Mouse (Mus musculus) midbrain, embryonic 10.5 days (tissue): Measurements from ENCODE around the gene Dock10. TPM values are rescaled to one million over a fixed set of nuclear protein-coding genes. Genes with fewer than 3 reads are reported as not detected.

ENCODE experiments used
- DNase-seq: peaks from one replicate; pipeline ENCODE4 v3.0.0-alpha.2; 2017; ENCODE audit warnings: low spot score
- H3K27ac ChIP-seq: fragments of 300-500 bp; sonication (generic); replicated peaks from 2 replicates; pipeline ENCODE4 v1.5.1; 2016; ENCODE audit warnings: mild to moderate bottlenecking
- H3K27me3 ChIP-seq: fragments of 300-500 bp; sonication (generic); 2 replicates; pipeline ENCODE4 v1.6.1; 2016; ENCODE audit warnings: low read depth, mild to moderate bottlenecking; ENCODE audit not compliant: poor library complexity, severe bottlenecking
- H3K36me3 ChIP-seq: fragments of 300-500 bp; sonication (generic); 2 replicates; pipeline ENCODE4 v1.6.1; 2016; ENCODE audit warnings: mild to moderate bottlenecking, moderate library complexity
- H3K4me1 ChIP-seq: fragments of 300-500 bp; sonication (generic); 2 replicates; pipeline ENCODE4 v1.6.1; 2016
- H3K4me3 ChIP-seq: fragments of 300-500 bp; sonication (generic); 2 replicates; pipeline ENCODE4 v1.5.1; 2016; ENCODE audit warnings: mild to moderate bottlenecking, moderate library complexity
- H3K9me3 ChIP-seq: fragments of 300-500 bp; sonication (generic); replicated peaks from 2 replicates; pipeline ENCODE4 v1.6.1; 2016; ENCODE audit warnings: mild to moderate bottlenecking
- WGBS: fragments of 180-500 bp; shearing (Covaris S2); methylation state at CpG from one replicate; pipeline ENCODE4 v1.1.7; 2016; 5-methylcytosine and 5-hydroxymethylcytosine counted together
- polyA plus RNA-seq: library from polyadenylated mRNA; unstranded; fragments of >200 nt; fragmentation: Nextera tagmentation; extraction: Ambion mirVana; gene quantifications from 2 replicates; pipeline ENCODE4 v1.2.1, GENCODE M21; 2016

The Dock10 gene
- polyA plus RNA-seq, 1 experiment from 2014 or later: 1.9 TPM

DNA sequence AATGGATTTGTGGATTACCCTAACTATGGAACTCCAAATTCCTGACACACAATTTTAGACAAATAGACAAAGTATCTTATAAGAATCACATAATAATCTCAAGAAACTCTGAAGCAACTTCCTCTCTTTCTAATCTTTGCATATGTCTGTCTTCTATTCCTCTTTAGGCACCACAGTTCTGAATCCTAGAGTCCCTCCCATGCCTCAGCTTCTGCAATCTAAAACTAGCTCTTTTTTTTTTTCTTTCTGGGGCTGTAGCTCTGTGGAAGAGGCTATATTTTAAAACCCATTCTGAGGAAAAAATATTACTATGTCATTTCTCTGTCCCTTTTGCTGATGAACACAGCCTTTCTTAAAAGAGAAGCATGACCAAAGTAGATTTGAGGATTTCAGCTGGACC, 92.6 kb downstream of the Dock10 start:
- no peak overlapping the region for H3K4me3 ChIP-seq
- no peaks in the 10 kb centered on the region for H3K36me3 ChIP-seq
- H3K27me3 ChIP-seq: no peaks in the 10 kb centered on the region
- DNase-seq: no peak
- H3K27ac ChIP-seq: no peak overlapping the region
- H3K4me1 ChIP-seq: no peaks in the 10 kb centered on the region
- H3K9me3 ChIP-seq: no peaks in the 10 kb centered on the region

DNA sequence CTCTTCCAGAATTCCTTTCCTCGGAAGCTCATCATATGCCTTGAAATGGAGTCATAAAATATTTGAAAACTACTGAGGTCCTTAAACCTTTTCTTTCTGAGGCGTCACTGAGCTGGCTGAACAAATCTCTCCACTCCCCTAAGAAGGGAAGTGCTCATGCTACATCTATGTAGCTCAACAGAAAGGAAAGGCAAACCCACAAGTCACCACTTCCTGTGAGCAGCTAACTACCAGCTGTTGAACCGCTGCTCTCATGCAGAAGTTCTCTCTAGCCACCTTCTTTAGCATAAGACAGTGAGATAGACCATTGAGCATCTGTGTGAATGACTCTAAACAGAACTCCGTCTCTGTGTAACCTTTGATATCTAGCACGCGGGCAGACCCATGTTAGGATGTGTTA, 93.2 kb downstream of the Dock10 start:
- WGBS: 94% methylated on average over 6 of the region's 6 CpGs
- no peak for DNase-seq
- Histone ChIP-seq H3K4me3 (no peak overlapping the region), H3K36me3 (no peaks in the 10 kb centered on the region), H3K27ac (no peak overlapping the region), H3K9me3 (no peaks in the 10 kb centered on the region), H3K4me1 (no peaks in the 10 kb centered on the region), H3K27me3 (no peaks in the 10 kb centered on the region)

DNA sequence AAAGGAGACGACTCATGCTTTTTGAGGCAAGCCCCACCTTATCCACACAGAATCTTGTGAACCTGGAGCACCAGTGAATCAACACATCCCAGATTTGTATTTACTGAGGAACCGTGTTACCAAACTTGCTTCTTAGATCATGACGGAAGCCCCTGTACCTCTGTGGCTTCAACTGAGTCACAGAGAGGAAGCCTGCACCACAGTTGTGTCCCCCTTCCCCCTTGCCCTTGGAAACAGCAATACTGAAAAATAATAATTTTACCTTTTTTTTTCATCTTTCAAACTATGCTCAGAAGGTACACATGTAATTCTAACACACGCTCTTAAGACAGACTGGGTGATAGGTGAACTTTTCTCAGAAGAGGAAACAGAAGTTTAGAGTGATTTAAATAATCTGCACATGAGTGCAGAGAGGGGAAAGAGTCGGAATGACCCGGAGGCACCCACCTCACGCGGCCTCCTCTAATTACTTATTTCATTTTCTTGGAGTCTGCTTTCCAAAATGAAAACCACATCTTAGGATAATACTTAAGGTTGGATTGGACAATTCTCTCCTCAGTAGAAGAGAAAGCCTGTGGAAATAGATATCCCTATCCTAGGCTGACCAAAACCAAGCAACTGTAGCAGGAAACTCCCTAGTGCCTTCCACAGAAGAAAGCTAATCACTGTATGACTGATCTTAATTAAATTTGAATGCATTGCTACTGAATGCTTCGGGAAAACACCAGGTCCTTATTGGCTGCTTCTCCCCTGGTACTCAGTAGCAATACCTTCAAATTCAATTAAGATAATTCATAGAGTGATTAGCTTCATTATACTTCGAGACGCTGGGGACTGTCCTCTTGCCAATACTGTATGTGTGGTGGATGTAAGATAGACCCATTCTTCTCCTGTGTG, 96.6 kb downstream of the Dock10 start:
- Histone ChIP-seq H3K4me3 (no peak overlapping the region), H3K36me3 (no peaks in the 10 kb centered on the region), H3K9me3 (no peaks in the 10 kb centered on the region), H3K27ac (no peak overlapping the region), H3K4me1 (no peaks in the 10 kb centered on the region), H3K27me3 (no peaks in the 10 kb centered on the region)
- DNase-seq: no peak
- 86% methylated on average over 11 of the region's 11 CpGs for WGBS

DNA sequence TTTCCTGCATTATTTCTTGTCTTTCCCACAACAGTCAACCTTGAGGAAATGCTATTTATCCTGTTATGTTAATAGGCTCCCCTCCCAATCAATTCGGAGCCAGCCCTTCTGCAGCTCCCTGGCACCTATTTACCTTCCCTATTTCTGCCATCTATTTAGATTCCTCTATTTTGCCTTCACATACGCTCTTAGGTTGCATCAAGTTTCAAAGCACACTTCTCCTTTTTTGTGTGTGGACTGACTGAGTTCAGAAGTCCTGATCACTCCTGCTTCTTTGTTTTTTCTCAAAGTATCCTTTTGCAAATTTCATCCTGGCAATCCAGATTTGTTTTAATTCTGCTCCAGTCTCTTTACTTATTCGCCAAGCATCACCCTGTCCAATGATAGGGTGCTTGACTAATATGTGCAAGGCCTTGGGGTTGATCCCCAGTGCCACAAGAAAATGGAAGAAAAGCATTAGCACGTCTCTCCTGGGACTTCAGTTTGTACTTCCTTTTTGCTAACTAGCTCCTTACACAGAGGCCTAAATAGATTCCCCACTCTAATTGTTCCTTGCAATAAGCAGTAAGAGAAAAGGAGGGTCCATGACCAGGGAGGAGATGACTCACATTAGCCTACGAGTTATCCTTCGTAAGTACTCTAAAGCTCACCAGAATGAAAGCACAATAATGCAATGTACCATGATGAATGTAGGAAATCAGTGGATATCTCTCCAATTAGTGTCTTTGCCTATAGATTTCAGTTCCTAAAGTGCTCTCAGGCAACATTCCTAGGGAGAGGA, 98.7 kb downstream of the Dock10 start:
- WGBS: 81% methylated on average over 6 of the region's 6 CpGs
- no peak overlapping the region for H3K27ac ChIP-seq
- no peak for DNase-seq

DNA sequence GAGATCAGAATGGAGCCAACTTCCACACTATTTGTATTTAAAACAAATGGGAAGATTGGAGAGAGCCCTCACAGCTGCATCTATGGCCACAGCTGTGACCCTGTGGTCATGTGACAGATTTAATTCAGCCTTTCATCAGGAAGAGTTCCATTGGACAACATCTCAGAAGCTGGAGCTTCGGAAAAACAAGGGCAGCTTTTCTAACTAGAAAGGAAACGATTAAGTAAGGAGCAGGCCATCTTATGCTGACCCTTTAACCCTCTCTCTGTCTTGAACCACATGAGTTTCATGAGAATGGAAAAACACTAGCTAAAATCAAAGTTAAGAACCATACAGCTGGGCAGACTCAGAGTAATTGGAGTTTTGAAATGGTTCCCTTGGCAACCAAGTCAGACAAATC, 101.9 kb downstream of the Dock10 start:
- Histone ChIP-seq H3K36me3 (no peaks in the 10 kb centered on the region), H3K4me3 (no peak overlapping the region), H3K27me3 (no peaks in the 10 kb centered on the region), H3K4me1 (no peaks in the 10 kb centered on the region), H3K27ac (no peak overlapping the region), H3K9me3 (no peaks in the 10 kb centered on the region)
- WGBS: 60% methylated on average over 2 of the region's 2 CpGs
- DNase-seq: no peak

More for the DNA sequence above, 98.7 kb downstream of the Dock10 start:
- Histone ChIP-seq H3K36me3 (no peaks in the 10 kb centered on the region), H3K27me3 (no peaks in the 10 kb centered on the region), H3K4me3 (no peak overlapping the region), H3K9me3 (no peaks in the 10 kb centered on the region), H3K4me1 (no peaks in the 10 kb centered on the region)

DNA sequence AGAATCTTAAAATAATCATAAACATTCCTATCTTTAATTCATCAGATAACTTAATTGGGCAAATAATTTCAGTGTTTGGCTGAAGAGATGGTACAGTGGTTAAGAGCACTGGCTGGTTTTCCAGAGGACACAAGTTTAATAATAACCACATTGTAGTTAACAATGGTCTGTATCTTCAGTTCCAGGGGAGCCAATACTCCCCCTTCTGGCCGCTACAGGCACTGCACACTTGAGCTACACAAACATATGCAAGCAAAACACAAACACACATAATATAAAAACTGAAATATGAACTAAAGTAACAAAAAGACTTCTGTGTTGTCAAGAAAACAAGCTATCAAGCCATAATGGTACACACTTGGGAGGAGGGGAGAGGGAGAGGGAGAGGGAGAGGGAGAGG, 102.5 kb downstream of the Dock10 start:
- 68% methylated on average over 1 of the region's 1 CpGs for WGBS
- Histone ChIP-seq H3K27me3 (no peaks in the 10 kb centered on the region), H3K4me3 (no peak overlapping the region), H3K27ac (no peak overlapping the region), H3K4me1 (no peaks in the 10 kb centered on the region), H3K36me3 (no peaks in the 10 kb centered on the region), H3K9me3 (no peaks in the 10 kb centered on the region)
- no peak for DNase-seq

DNA sequence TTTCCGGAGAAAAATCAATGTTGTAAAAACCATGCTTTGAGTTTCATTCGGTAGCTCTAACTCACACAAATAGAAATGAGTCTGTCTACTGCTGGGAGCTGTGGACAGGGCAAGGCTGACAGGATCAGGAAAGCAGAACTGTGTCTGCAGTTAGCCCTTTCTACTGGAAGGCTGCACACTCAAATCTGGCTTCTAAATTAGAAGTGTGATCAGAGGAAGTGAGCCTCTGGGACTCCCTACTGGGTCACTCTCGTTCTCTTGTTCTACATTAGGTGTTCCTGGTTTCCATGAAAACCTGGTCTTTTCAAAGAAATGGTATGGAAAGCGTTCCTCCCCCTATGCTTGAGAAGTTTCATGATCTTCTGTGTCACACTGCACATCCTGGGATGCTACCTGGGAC, 103.1 kb downstream of the Dock10 start:
- H3K4me3 ChIP-seq: no peak overlapping the region
- no peaks in the 10 kb centered on the region for H3K36me3 ChIP-seq
- H3K9me3 ChIP-seq: no peaks in the 10 kb centered on the region
- no peaks in the 10 kb centered on the region for H3K27me3 ChIP-seq
- 86% methylated on average over 4 of the region's 4 CpGs for WGBS
- no peak for DNase-seq
- no peaks in the 10 kb centered on the region for H3K4me1 ChIP-seq
- H3K27ac ChIP-seq: no peak overlapping the region

DNA sequence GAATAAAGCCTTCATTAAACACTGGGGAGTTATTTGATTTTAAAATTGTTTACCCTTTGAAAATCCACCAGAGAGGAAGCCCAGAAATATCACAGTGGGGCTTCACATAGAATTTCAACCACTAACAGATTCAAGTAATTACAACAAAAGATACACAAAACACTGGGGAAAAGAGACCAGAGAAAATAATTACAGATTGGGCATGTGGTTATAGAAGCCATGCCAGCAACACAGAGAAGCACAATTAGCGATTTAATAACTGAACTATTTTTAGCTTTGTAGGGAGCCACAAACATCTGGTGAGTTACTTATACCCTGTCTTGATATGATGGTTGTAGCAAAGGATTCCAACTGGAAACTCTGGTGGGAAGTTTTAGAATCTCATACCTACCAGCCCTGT, 104.2 kb downstream of the Dock10 start:
- Histone ChIP-seq H3K36me3 (no peaks in the 10 kb centered on the region), H3K9me3 (no peaks in the 10 kb centered on the region), H3K27ac (no peak overlapping the region), H3K27me3 (no peaks in the 10 kb centered on the region), H3K4me1 (no peaks in the 10 kb centered on the region), H3K4me3 (no peak overlapping the region)
- 89% methylated on average over 1 of the region's 1 CpGs for WGBS
- no peak for DNase-seq

DNA sequence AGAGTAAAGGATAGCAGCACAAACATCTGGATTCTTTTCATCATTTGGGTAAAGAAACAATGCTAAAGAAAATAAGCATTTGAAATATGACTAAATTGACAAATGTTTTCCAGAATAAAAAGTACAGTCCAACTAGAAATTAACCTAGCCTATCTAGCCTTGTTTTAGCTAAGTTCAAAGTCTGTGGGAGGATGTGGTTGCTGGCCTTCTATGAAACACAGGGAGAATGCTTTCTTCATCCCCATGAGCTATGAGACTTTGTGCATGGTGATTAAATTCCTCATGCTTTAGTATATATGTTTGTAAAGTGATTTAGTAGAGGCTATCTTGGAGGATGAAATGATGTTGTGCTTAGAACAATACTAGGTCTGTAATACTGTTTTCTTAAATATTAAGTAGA, 105.5 kb downstream of the Dock10 start:
- H3K27ac ChIP-seq: no peak overlapping the region
- H3K4me1 ChIP-seq: no peaks in the 10 kb centered on the region
- no peak for DNase-seq
- H3K27me3 ChIP-seq: no peaks in the 10 kb centered on the region
- no peak overlapping the region for H3K4me3 ChIP-seq
- H3K36me3 ChIP-seq: no peaks in the 10 kb centered on the region
- no peaks in the 10 kb centered on the region for H3K9me3 ChIP-seq

DNA sequence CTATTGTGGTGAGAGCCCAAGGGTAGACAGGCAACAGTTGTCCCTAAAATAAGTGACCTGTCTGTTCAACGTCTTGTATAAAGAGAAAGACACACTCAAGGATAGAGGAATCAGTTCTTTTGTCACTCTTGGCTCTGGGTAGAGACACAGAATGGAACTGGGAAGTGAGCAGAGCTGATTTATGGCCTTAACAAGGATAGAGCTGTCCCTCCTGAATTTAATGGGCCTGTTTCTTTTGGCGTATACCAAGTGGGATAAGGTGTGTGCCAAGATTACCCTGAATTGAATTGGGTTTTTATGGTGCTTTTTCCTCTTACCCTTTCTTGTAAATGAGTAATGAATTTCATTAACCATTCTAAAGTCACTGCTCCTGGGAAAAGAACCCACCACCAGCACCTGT, 106.2 kb downstream of the Dock10 start:
- 90% methylated on average over 2 of the region's 2 CpGs for WGBS
- Histone ChIP-seq H3K9me3 (no peaks in the 10 kb centered on the region), H3K4me3 (no peak overlapping the region), H3K27ac (no peak overlapping the region), H3K36me3 (no peaks in the 10 kb centered on the region), H3K4me1 (no peaks in the 10 kb centered on the region), H3K27me3 (no peaks in the 10 kb centered on the region)
- DNase-seq: no peak

DNA sequence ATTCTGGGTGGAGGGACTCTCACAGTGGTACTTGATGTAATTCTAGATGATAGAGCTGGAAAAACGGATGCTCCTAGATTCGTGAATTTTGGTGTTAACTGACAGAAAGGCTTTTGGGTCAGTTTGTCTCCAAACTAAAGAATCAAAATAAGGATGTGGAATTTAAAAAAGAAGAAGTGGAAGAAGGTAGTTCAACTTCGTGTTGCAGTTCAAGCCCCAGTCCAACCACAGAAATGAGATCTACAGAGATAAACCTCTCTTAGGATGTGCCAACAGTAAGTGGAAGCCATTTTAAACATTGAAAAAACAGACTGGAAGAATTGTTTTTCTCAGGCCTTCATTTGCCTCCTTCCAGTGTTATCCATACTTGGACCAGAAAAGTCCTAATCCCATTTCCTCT, 111.7 kb downstream of the Dock10 start:
- 84% methylated on average over 3 of the region's 3 CpGs for WGBS
- H3K4me1 ChIP-seq: no peaks in the 10 kb centered on the region
- no peak for DNase-seq

DNA sequence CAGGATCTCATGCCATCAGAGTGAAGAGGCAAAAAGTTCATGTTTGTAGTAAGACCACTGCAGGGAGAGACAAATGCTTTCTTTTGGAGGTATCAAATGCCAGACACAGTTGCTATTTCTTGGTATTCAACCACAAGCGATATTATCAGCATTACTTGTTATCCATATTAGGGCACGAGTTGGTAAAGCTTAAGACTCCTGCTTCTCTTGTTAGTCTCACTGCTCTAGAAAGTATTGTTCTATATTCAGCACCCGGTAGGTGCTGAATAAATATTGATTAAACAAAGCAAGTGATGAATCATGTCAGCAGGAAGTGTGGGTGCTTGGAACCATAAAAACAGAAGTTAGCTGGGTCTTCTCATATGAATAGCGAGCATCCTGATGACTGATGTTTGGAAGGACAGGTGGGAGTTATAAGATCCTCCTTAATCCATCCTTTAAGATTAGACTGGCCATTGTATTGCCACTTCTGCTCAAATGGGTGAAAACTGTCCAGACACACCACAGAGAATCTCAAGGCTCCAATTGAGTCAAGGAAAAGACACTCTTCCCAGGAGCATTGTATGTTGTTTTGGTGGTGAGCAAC, 114.4 kb downstream of the Dock10 start:
- Histone ChIP-seq H3K27ac (no peak overlapping the region), H3K4me1 (no peaks in the 10 kb centered on the region), H3K4me3 (no peak overlapping the region), H3K36me3 (no peaks in the 10 kb centered on the region), H3K9me3 (no peaks in the 10 kb centered on the region), H3K27me3 (no peaks in the 10 kb centered on the region)
- DNase-seq: no peak
- WGBS: 94% methylated on average over 4 of the region's 4 CpGs

More for the DNA sequence above, 111.7 kb downstream of the Dock10 start:
- no peaks in the 10 kb centered on the region for H3K9me3 ChIP-seq
- H3K36me3 ChIP-seq: no peaks in the 10 kb centered on the region
- no peak overlapping the region for H3K4me3 ChIP-seq
- no peak overlapping the region for H3K27ac ChIP-seq
- no peaks in the 10 kb centered on the region for H3K27me3 ChIP-seq

DNA sequence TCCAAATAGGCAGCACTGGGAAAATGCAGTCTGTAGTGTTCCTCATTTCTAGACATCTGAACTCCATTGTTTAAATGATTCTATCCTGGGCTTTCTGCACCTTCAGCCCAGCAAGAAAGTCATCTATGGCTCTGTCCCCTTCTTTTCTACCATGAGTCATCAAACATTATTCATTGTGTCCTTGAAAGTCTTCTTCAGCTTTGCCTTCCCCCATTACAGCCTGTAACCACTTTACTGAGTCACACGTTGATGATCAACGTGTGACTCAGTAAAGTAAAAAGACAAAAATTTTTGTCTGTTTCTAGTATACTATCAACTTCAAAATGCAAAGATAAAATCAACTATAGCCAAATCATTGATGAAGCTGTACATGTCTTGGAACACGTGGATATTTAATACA, 116.5 kb downstream of the Dock10 start:
- H3K9me3 ChIP-seq: no peaks in the 10 kb centered on the region
- H3K36me3 ChIP-seq: no peaks in the 10 kb centered on the region
- no peak overlapping the region for H3K4me3 ChIP-seq
- H3K27me3 ChIP-seq: no peaks in the 10 kb centered on the region
- WGBS: 88% methylated on average over 3 of the region's 3 CpGs
- no peaks in the 10 kb centered on the region for H3K4me1 ChIP-seq
- H3K27ac ChIP-seq: no peak overlapping the region
- no peak for DNase-seq
